Mouse (Mus musculus) kidney, embryonic 14.5 days (tissue): ENCODE results near the gene Inpp4b. TPM values are rescaled to one million over a fixed set of nuclear protein-coding genes. Genes with fewer than 3 reads are reported as not detected.
A peak's percentile ranks its signal among the peaks of the same experiment; 100 is the strongest.

ENCODE experiments used
- ATAC-seq: fragments of 200-750 bp; cut with Nextera tagmentation; 2 replicates; pipeline ENCODE4 v1.8.0; 2017; ENCODE audit warnings: moderate number of reproducible peaks, mild to moderate bottlenecking, moderate TSS enrichment, moderate library complexity; ENCODE audit not compliant: low FRiP score, low TSS enrichment
- H3K27ac ChIP-seq: fragments of 300-500 bp; sonication (generic); 2 replicates; pipeline ENCODE4 v1.5.1; 2014; ENCODE audit warnings: low read depth, mild to moderate bottlenecking, low read length, moderate library complexity, mixed read lengths
- H3K27me3 ChIP-seq: fragments of 300-500 bp; sonication (generic); 2 replicates; pipeline ENCODE4 v1.6.1; 2014; ENCODE audit warnings: mild to moderate bottlenecking, low read length; ENCODE audit not compliant: control insufficient read depth, insufficient read depth
- H3K36me3 ChIP-seq: fragments of 300-500 bp; sonication (generic); 2 replicates; pipeline ENCODE4 v1.6.1; 2014; ENCODE audit warnings: low read length, mixed read lengths; ENCODE audit not compliant: control insufficient read depth, insufficient read depth
- H3K4me1 ChIP-seq: fragments of 300-500 bp; sonication (generic); 2 replicates; pipeline ENCODE4 v1.6.1; 2014; ENCODE audit warnings: low read length, mixed read lengths; ENCODE audit not compliant: control insufficient read depth, insufficient read depth
- H3K4me2 ChIP-seq: fragments of 300-500 bp; sonication (generic); replicated peaks from 2 replicates; pipeline ENCODE4 v1.6.1; 2014; ENCODE audit warnings: low read depth, mild to moderate bottlenecking, low read length
- H3K4me3 ChIP-seq: fragments of 300-500 bp; sonication (generic); 2 replicates; pipeline ENCODE4 v1.5.1; 2014; ENCODE audit warnings: mild to moderate bottlenecking, low read length
- H3K9ac ChIP-seq: fragments of 300-500 bp; sonication (generic); 2 replicates; pipeline ENCODE4 v1.6.1; 2014; ENCODE audit warnings: low read depth, mild to moderate bottlenecking, low read length, moderate library complexity
- H3K9me3 ChIP-seq: fragments of 300-500 bp; sonication (generic); 2 replicates; pipeline ENCODE4 v1.6.1; 2016; ENCODE audit warnings: low read length; ENCODE audit not compliant: control insufficient read depth
- WGBS: fragments of 180-500 bp; shearing (Covaris S2); extraction: QIAGEN DNeasy Blood & Tissue Kit; methylation state at CpG from one replicate; pipeline ENCODE4 v1.1.7; 2014; 5-methylcytosine and 5-hydroxymethylcytosine counted together
- polyA plus RNA-seq: library from polyadenylated mRNA; unstranded; fragments of >200 nt; fragmentation: Nextera tagmentation; extraction: Ambion mirVana; gene quantifications from 2 replicates; pipeline ENCODE4 v1.2.1, GENCODE M21; 2014

Gene Inpp4b
- polyA plus RNA-seq, 1 experiment from 2014 or later, result 12.3 TPM

- no peaks in the 10 kb centered on the region for H3K9me3 ChIP-seq
- no peaks in the 10 kb centered on the region for H3K36me3 ChIP-seq
- H3K9ac ChIP-seq, result no peak overlapping the region
- 76% methylated on average over 7 of the region's 7 CpGs for WGBS
- no peaks in the 10 kb centered on the region for H3K4me1 ChIP-seq
- no peak overlapping the region for H3K4me3 ChIP-seq
- H3K27ac ChIP-seq, result no peak overlapping the region
- ATAC-seq, result no peak
- no peaks in the 10 kb centered on the region for H3K27me3 ChIP-seq
- no peak overlapping the region for H3K4me2 ChIP-seq
Measured at GRCm38 (mm10) chr8:81742588-81742987, 400.2 kb downstream of the Inpp4b start.

- Histone ChIP-seq H3K27me3 (no peaks in the 10 kb centered on the region), H3K9ac (no peak overlapping the region), H3K9me3 (no peaks in the 10 kb centered on the region), H3K36me3 (no peaks in the 10 kb centered on the region), H3K4me3 (no peak overlapping the region), H3K27ac (no peak overlapping the region), H3K4me1 (no peaks in the 10 kb centered on the region), H3K4me2 (no peak overlapping the region)
- 84% methylated on average over 3 of the region's 3 CpGs for WGBS
- ATAC-seq, result no peak
Measured at GRCm38 (mm10) chr8:81743040-81743439, 400.7 kb downstream of the Inpp4b start.

- Histone ChIP-seq H3K4me3 (no peak overlapping the region), H3K4me1 (no peaks in the 10 kb centered on the region), H3K36me3 (no peaks in the 10 kb centered on the region), H3K4me2 (no peak overlapping the region), H3K27me3 (no peaks in the 10 kb centered on the region), H3K9me3 (no peaks in the 10 kb centered on the region), H3K9ac (no peak overlapping the region), H3K27ac (no peak overlapping the region)
- 76% methylated on average over 1 of the region's 1 CpGs for WGBS
- ATAC-seq, result no peak
Measured at GRCm38 (mm10) chr8:81745439-81745838, 403.1 kb downstream of the Inpp4b start.

GRCm38 (mm10) chr8:81751159-81751558 is 408.8 kb downstream of the Inpp4b start:
- no peaks in the 10 kb centered on the region for H3K4me1 ChIP-seq
- WGBS, result 83% methylated on average over 1 of the region's 1 CpGs
- H3K27ac ChIP-seq, result no peak overlapping the region
- no peaks in the 10 kb centered on the region for H3K9me3 ChIP-seq
- H3K9ac ChIP-seq, result no peak overlapping the region
- no peaks in the 10 kb centered on the region for H3K27me3 ChIP-seq
- no peak overlapping the region for H3K4me3 ChIP-seq
- H3K4me2 ChIP-seq, result no peak overlapping the region
- H3K36me3 ChIP-seq, result no peaks in the 10 kb centered on the region
- ATAC-seq, result no peak

- Histone ChIP-seq H3K4me1 (no peaks in the 10 kb centered on the region), H3K9ac (no peak overlapping the region), H3K27ac (no peak overlapping the region), H3K4me2 (no peak overlapping the region), H3K9me3 (no peaks in the 10 kb centered on the region), H3K4me3 (no peak overlapping the region), H3K36me3 (no peaks in the 10 kb centered on the region), H3K27me3 (no peaks in the 10 kb centered on the region)
- WGBS, result 88% methylated on average over 3 of the region's 3 CpGs
- no peak for ATAC-seq
Measured at GRCm38 (mm10) chr8:81756663-81757062, 414.3 kb downstream of the Inpp4b start.

- H3K4me2 ChIP-seq, result no peak overlapping the region
- no peak for ATAC-seq
- H3K4me3 ChIP-seq, result no peak overlapping the region
- WGBS, result 92% methylated on average over 2 of the region's 2 CpGs
- no peak overlapping the region for H3K9ac ChIP-seq
- no peaks in the 10 kb centered on the region for H3K27me3 ChIP-seq
- no peaks in the 10 kb centered on the region for H3K4me1 ChIP-seq
- H3K9me3 ChIP-seq, result no peaks in the 10 kb centered on the region
- no peak overlapping the region for H3K27ac ChIP-seq
- H3K36me3 ChIP-seq, result no peaks in the 10 kb centered on the region
Measured at GRCm38 (mm10) chr8:81757580-81758144, 415.3 kb downstream of the Inpp4b start.

GRCm38 (mm10) chr8:81761466-81761865 is 419.1 kb downstream of the Inpp4b start:
- Histone ChIP-seq H3K4me3 (no peak overlapping the region), H3K4me2 (no peak overlapping the region), H3K9me3 (no peaks in the 10 kb centered on the region), H3K27me3 (no peaks in the 10 kb centered on the region), H3K9ac (no peak overlapping the region), H3K36me3 (no peaks in the 10 kb centered on the region), H3K4me1 (no peaks in the 10 kb centered on the region), H3K27ac (no peak overlapping the region)
- 69% methylated on average over 4 of the region's 4 CpGs for WGBS
- ATAC-seq, result no peak

GRCm38 (mm10) chr8:81766033-81766432 is 423.7 kb downstream of the Inpp4b start:
- Histone ChIP-seq H3K36me3 (no peaks in the 10 kb centered on the region), H3K4me2 (no peak overlapping the region), H3K9me3 (no peaks in the 10 kb centered on the region), H3K4me1 (peaks cover 10% of the 10 kb centered on the region), H3K27ac (no peak overlapping the region), H3K9ac (no peak overlapping the region), H3K4me3 (no peak overlapping the region), H3K27me3 (no peaks in the 10 kb centered on the region)
- no peak for ATAC-seq
- WGBS, result 94% methylated on average over 5 of the region's 5 CpGs

GRCm38 (mm10) chr8:81767411-81768312 is 425.3 kb downstream of the Inpp4b start:
- peak; percentile 88; the same call in 1 of the 2 replicates for ATAC-seq
- Histone ChIP-seq H3K4me2 (peak overlapping the region; percentile 38), H3K9ac (0 out of 2 replicates have a peak overlapping the region, but pooled peaks have one; percentile 23), H3K27ac (peak overlapping the region; percentile 39; the same call in 1 of the 2 replicates), H3K9me3 (no peaks in the 10 kb centered on the region), H3K27me3 (no peaks in the 10 kb centered on the region), H3K4me1 (peaks cover 10% of the 10 kb centered on the region), H3K36me3 (no peaks in the 10 kb centered on the region), H3K4me3 (peak overlapping the region; percentile 10; the same call in 1 of the 2 replicates)
- 13% methylated on average over 12 of the region's 12 CpGs for WGBS
